Mouse (Mus musculus) forebrain, embryonic 11.5 days (tissue): ENCODE data around the gene Chrng. TPM values are rescaled to one million over a fixed set of nuclear protein-coding genes. Genes with fewer than 3 reads are reported as not detected.

Source experiments
- ATAC-seq: fragments of 200-750 bp; cut with Nextera tagmentation; replicated peaks from 2 replicates; pipeline ENCODE4 v1.8.0; 2017; ENCODE audit warnings: moderate TSS enrichment; ENCODE audit not compliant: low FRiP score
- DNase-seq: peaks from one replicate; pipeline ENCODE4 v3.0.0-alpha.2; 2017; ENCODE audit warnings: low spot score
- H3K27ac ChIP-seq: fragments of 300-500 bp; sonication (generic); 2 replicates; pipeline ENCODE4 v1.5.1; 2014; ENCODE audit warnings: low read depth, low read length
- H3K27me3 ChIP-seq: fragments of 300-500 bp; sonication (generic); 2 replicates; pipeline ENCODE4 v1.6.1; 2014; ENCODE audit warnings: mild to moderate bottlenecking, low read length, mixed read lengths; ENCODE audit not compliant: control insufficient read depth, insufficient read depth
- H3K36me3 ChIP-seq: fragments of 300-500 bp; sonication (generic); 2 replicates; pipeline ENCODE4 v1.6.1; 2014; ENCODE audit warnings: mild to moderate bottlenecking, low read length, moderate library complexity, mixed read lengths; ENCODE audit not compliant: control insufficient read depth, insufficient read depth
- H3K4me1 ChIP-seq: fragments of 300-500 bp; sonication (generic); replicated peaks from 2 replicates; pipeline ENCODE4 v1.6.1; 2014; ENCODE audit warnings: low read length, mixed read lengths; ENCODE audit not compliant: control insufficient read depth, insufficient read depth
- H3K4me2 ChIP-seq: fragments of 300-500 bp; sonication (generic); 2 replicates; pipeline ENCODE4 v1.6.1; 2014; ENCODE audit warnings: low read depth, mild to moderate bottlenecking, low read length, moderate library complexity, mixed read lengths; ENCODE audit not compliant: severe bottlenecking
- H3K4me3 ChIP-seq: fragments of 300-500 bp; sonication (generic); 2 replicates; pipeline ENCODE4 v1.5.1; 2014; ENCODE audit warnings: low read depth, low read length
- H3K9ac ChIP-seq: fragments of 300-500 bp; sonication (generic); 2 replicates; pipeline ENCODE4 v1.6.1; 2014; ENCODE audit warnings: low read length
- H3K9me3 ChIP-seq: fragments of 300-500 bp; sonication (generic); 2 replicates; pipeline ENCODE4 v1.6.1; 2016; ENCODE audit warnings: low read length, mixed read lengths; ENCODE audit not compliant: control insufficient read depth
- WGBS: fragments of 180-500 bp; shearing (Covaris S2); extraction: QIAGEN DNeasy Blood & Tissue Kit; methylation state at CpG from one replicate; pipeline ENCODE4 v1.1.7; 2014; 5-methylcytosine and 5-hydroxymethylcytosine counted together
- polyA plus RNA-seq: library from polyadenylated mRNA; unstranded; fragments of >200 nt; fragmentation: Nextera tagmentation; extraction: Ambion mirVana; gene quantifications from 2 replicates; pipeline ENCODE4 v1.2.1, GENCODE M21; 2014

Gene Chrng
- polyA plus RNA-seq, 1 experiment from 2014 or later: not detected

DNA sequence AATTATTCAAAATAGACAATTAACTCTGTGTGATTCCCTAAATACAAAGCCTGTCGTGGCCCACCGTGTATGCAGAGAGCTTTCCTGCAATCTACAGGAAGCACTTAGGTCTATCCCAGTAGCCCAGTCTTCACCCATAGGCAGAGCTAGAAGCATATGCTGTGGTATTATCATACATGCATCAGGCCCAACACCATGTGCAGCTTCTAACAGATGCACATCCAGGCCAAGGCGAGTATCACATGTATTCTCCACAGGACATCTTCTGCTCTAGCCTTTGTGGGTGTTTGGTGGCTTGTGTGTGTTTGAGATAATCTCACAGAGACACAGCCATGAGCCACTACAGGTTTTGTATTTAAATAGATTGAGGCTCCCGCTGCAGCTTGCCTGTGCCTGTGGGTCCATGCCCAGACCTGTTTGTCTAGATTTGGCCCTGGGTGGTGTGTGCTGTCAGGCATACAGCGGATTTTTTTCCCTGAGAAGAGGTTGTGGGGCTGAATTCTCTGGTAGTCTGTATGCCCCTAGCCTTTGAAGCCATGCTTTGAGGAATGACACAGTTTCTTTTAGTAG lies 47.7 kb downstream of the Chrng start:
- ATAC-seq (no peak), DNase-seq (no peak)
- Histone ChIP-seq H3K4me3 (no peak overlapping the region), H3K4me1 (no peaks in the 10 kb centered on the region), H3K9me3 (no peaks in the 10 kb centered on the region), H3K27me3 (no peaks in the 10 kb centered on the region), H3K36me3 (no peaks in the 10 kb centered on the region), H3K27ac (no peak overlapping the region), H3K4me2 (no peak overlapping the region), H3K9ac (no peak overlapping the region)
- WGBS: 56% methylated on average over 5 of the region's 5 CpGs

DNA sequence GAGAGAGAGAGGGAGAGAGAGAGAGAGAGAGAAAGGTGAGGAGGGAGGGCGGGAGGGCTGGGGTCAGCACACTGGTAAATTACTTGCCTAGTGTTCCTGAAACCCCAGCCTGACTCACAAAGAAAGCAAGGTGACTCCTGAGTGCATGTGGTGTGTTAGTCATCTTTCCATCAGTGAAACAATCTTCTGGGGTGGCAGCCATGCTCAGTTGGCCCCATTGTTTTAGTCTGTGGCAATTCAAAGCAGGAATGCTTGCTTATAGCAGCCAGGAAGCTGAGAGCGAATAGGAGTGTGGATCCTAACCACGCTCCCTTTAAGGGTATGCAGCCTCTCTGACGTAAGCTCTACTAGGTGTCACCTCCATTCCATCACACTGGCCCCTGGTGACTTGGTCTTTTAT lies 50.7 kb downstream of the Chrng start:
- no peak overlapping the region for H3K27ac ChIP-seq
- ATAC-seq (no peak), DNase-seq (no peak)
- no peaks in the 10 kb centered on the region for H3K4me1 ChIP-seq
- H3K36me3 ChIP-seq: no peaks in the 10 kb centered on the region
- no peak overlapping the region for H3K4me2 ChIP-seq
- no peak overlapping the region for H3K4me3 ChIP-seq
- H3K9ac ChIP-seq: no peak overlapping the region
- no peaks in the 10 kb centered on the region for H3K9me3 ChIP-seq
- peaks cover 3% of the 10 kb centered on the region; the same call in 1 of the 2 replicates for H3K27me3 ChIP-seq
- 60% methylated on average over 4 of the region's 4 CpGs for WGBS

DNA sequence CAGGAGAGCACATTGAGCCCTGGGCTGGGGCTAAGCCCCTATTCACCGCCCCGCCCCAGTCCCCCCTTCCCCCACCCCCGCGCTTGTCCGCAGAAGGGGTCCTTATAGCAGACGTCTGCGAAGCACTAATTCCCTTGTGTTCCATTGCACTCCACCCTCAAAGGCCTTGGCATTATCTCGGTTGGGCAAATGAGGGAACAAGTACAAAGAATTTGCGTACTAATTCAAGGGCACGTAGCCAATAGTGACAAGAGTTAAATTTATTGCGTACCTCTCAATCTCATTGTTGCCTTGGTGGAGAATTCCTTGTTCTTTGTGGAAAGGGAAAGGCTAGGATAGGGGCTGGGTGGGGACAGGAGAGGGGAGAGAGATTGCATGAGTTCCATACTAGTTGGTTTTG lies 53.2 kb downstream of the Chrng start:
- Histone ChIP-seq H3K4me2 (no peak overlapping the region), H3K9me3 (no peaks in the 10 kb centered on the region), H3K27ac (no peak overlapping the region), H3K9ac (no peak overlapping the region), H3K4me3 (no peak overlapping the region), H3K27me3 (peaks cover 6% of the 10 kb centered on the region; the same call in 1 of the 2 replicates), H3K36me3 (no peaks in the 10 kb centered on the region), H3K4me1 (no peaks in the 10 kb centered on the region; the same call in 1 of the 2 replicates)
- ATAC-seq (no peak), DNase-seq (no peak)
- WGBS: 18% methylated on average over 11 of the region's 11 CpGs

DNA sequence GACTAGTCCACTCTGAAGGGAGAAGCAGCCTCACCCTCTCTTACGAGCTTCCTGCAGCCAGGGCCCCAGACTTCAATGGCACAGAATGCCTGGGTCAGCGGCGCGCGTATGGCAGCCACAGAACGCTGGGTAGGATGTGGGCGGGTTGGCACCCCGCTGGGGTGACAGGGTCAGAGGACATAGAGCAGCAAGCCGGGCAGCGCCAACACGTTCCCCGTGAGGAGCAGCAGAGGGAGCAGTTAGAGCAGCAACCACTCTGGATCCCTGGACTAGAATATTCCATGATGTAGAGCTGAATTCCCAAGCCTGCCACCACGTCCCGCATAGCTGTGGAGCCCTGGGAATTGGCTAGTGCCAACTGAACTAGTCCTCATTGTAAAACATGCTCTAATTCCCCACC lies 54.0 kb downstream of the Chrng start:
- DNase-seq: no peak
- H3K9ac ChIP-seq: no peak overlapping the region
- H3K36me3 ChIP-seq: no peaks in the 10 kb centered on the region
- no peaks in the 10 kb centered on the region for H3K9me3 ChIP-seq
- no peak overlapping the region for H3K27ac ChIP-seq
- peaks cover 10% of the 10 kb centered on the region for H3K27me3 ChIP-seq
- ATAC-seq: no peak
- no peak overlapping the region for H3K4me3 ChIP-seq
- WGBS: 26% methylated on average over 14 of the region's 14 CpGs
- H3K4me2 ChIP-seq: no peak overlapping the region
- H3K4me1 ChIP-seq: peaks cover 5% of the 10 kb centered on the region

DNA sequence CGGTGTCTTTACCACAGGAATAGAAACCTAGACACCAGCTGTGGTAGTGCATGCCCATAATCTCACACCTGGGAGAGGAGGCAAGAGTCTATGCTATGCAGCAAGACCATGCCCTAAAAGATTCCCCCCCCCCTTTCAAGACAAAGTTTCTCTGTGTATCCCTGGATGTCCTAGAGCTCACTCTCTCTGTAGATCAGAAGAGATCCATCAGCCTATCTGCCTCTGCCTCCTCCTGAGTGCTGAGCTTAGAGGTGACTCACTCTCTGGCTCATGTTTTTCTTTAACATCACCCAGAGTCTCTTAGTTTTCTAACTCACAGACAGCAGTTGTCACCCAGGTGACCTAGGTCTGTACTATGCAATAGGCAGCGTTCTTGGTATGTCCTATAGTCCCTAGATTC lies 54.9 kb downstream of the Chrng start:
- no peak overlapping the region for H3K9ac ChIP-seq
- no peak overlapping the region for H3K4me2 ChIP-seq
- no peak for DNase-seq
- H3K36me3 ChIP-seq: no peaks in the 10 kb centered on the region
- ATAC-seq: no peak
- no peaks in the 10 kb centered on the region for H3K9me3 ChIP-seq
- 85% methylated on average over 2 of the region's 2 CpGs for WGBS
- no peak overlapping the region for H3K4me3 ChIP-seq
- H3K27ac ChIP-seq: no peak overlapping the region
- H3K27me3 ChIP-seq: peaks cover 16% of the 10 kb centered on the region
- peaks cover 9% of the 10 kb centered on the region for H3K4me1 ChIP-seq

Other genes with a start within 250 kb of the Chrng start
- not detected in 2 replicates for gene Alppl2, start 114.7 kb upstream of the Chrng start, polyA plus RNA-seq
- gene Alpi, start 103.1 kb upstream of the Chrng start, polyA plus RNA-seq: not detected in 2 replicates
- gene Akp3, start 79.7 kb upstream of the Chrng start, polyA plus RNA-seq: not detected in 2 replicates
- 5.4 and 6.2 TPM in 2 replicates for gene Ecel1, start 48.1 kb upstream of the Chrng start, polyA plus RNA-seq
- not detected in 2 replicates for gene Prss56, start 21.3 kb upstream of the Chrng start, polyA plus RNA-seq
- 0.07 TPM in 1 of 2 replicates, not detected in the other for gene Chrnd, start 14.1 kb upstream of the Chrng start, polyA plus RNA-seq
- 138 and 141 TPM in 2 replicates for gene Eif4e2, start 9.3 kb downstream of the Chrng start, polyA plus RNA-seq
- gene Efhd1, start 59.7 kb downstream of the Chrng start, polyA plus RNA-seq: 2.2 and 2.6 TPM in 2 replicates
- 53.1 and 55.8 TPM in 2 replicates for gene Gigyf2, start 122.3 kb downstream of the Chrng start, polyA plus RNA-seq
- gene Kcnj13, start 190.1 kb downstream of the Chrng start, polyA plus RNA-seq: 0.68 and 1.2 TPM in 2 replicates